Mouse (Mus musculus): ENCODE data around the gene Parp1.

Parp1 gene

GRCm38 (mm10) chr1:180639416-180640401, 71.0 kb downstream of the Parp1 start:
- DNase-seq (ENCODE audit: low spot score) = no peak

GRCm38 (mm10) chr1:180640605-180641125, 71.9 kb downstream of the Parp1 start:
- DNase-seq (ENCODE audit: low spot score) = peak; percentile 13

GRCm38 (mm10) chr1:180641137-180641517, 72.4 kb downstream of the Parp1 start, which contains the start of gene Lin9:
Gene Lin9 (plus strand): TSS chr1:180641150.
- peak; percentile 61 for DNase-seq (ENCODE audit: low spot score)

- no peak for DNase-seq (ENCODE audit: low spot score)
These were observed 72.9 kb downstream of the Parp1 start for GRCm38 (mm10) chr1:180641518-180642227.

GRCm38 (mm10) chr1:180642228-180642564, 73.5 kb downstream of the Parp1 start:
- DNase-seq (ENCODE audit: low spot score) = no peak
